ENCODE assay signal across 9 mouse cellular contexts in the genomic region with DNA sequence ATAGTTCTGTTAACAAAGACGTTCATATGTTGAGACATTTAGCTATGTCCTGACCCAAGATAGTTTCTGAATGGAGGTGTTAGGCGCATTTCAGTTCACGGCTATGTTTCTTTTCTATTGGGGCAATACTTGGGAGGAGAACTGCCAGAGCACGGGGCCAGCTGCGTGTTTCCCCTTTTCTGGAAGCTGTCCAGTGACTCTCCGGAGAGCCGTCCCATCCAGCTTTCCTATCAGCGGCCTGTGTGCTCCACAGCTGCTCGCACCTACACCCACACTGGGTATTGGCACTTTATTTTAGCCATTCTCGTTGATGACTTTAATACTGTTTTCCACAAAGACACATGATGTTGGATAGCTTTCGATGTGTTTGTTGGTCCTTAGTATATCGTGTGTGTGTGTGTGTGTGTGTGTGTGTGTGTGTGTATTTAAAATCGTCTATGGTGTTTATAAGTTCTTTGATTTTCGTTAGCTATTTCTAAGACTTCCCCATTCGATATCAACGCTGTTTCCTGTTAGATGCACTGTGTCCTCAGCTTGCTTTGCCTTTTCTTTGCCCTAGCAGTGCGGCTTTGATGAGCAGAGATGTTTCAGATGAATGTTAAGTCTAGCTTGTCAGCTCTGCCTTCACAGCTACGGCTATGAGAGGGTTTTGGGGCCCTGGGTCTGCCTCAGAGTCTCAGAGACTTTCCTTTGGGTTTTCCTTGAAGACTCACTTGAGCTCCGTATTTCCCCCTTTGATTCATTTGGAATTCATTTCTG. TPM values are rescaled to one million over a fixed set of nuclear protein-coding genes. Genes with fewer than 3 reads are reported as not detected.
DNase-seq lines count a peak whose midpoint lies in the region; ATAC-seq lines count a peak whose summit lies in the region.
"Had no signal": no experiment of that assay in that cellular context is flagged by ENCODE, and none has a peak within 500 bp of the region (broad histone marks: within the 10 kb centered on the region; RNA-seq: fewer than 3 reads in every experiment).

No protein-coding gene starts in this region.

- peak; percentile 52 for ATAC-seq in CD4-positive, CD25-positive, alpha-beta regulatory T cell, adult 4 months
- ATAC-seq in lung, embryonic 15.5 days (ENCODE audit: borderline replicate concordance, extremely low read depth, low FRiP score, low TSS enrichment), result no peak

- DNase-seq in adrenal gland, postnatal 10 days, result peak; percentile 56
- peak; percentile 57 to 77 for DNase-seq in heart, adult 9 months (ENCODE audit: low spot score in 2 of 2)
- DNase-seq in right cerebral cortex, adult 18-20 months, result no peak
- DNase-seq in kidney, adult 11 months, result no peak
- no peak for DNase-seq in thymus, postnatal 4 days
- no peak for DNase-seq in thymus, postnatal 10 days (ENCODE audit: low spot score in 2 of 2)
- DNase-seq: spleen, adult 18-20 months had no signal

- H3K27me3 ChIP-seq in lung, embryonic 15.5 days, result no peaks in the 10 kb centered on the region

- H3K4me3 ChIP-seq in lung, embryonic 15.5 days, result no peak overlapping the region

- 0 out of 2 replicates have a peak overlapping the region, but pooled peaks have one; percentile 37 for H3K27ac ChIP-seq in lung, embryonic 15.5 days

- H3K9me3 ChIP-seq in lung, embryonic 15.5 days, result no peaks in the 10 kb centered on the region

- H3K9ac ChIP-seq in lung, embryonic 15.5 days, result 0 out of 2 replicates have a peak overlapping the region, but pooled peaks have one; percentile 2

- peak overlapping the region; percentile 24; the same call in 1 of the 2 replicates for H3K4me2 ChIP-seq in lung, embryonic 15.5 days

- peaks cover 44% of the 10 kb centered on the region for H3K4me1 ChIP-seq in lung, embryonic 15.5 days

- 24% methylated on average over 19 of the region's 19 CpGs for WGBS in lung, embryonic 15.5 days

- no peaks in the 10 kb centered on the region for H3K36me3 ChIP-seq in lung, embryonic 15.5 days

RNA-seq across cellular contexts. Expression of gene Camk2d, which starts 34.2 kb away (rescaled TPM):
- 10 to 100 TPM; 62.2 to 75.6 TPM for polyA plus RNA-seq in CD4-positive, CD25-positive, alpha-beta regulatory T cell, adult 4 months (2017; shearing (Covaris generic))
- total RNA-seq in adrenal gland, postnatal 10 days (2021), result 10 to 100 TPM; 65.2 to 73.8 TPM
- 35.1 and 39.0 TPM in 2 replicates for polyA plus RNA-seq in lung, embryonic 15.5 days (2015; fragmentation: Nextera tagmentation; extraction: Ambion mirVana)

Comparison
In these comparisons a context has a peak if more than half of its experiments do, and no peak if none do; other contexts are left out.
1. DNase-seq: peak in adrenal gland, postnatal 10 days (single experiment) and heart, adult 9 months (2 of 2); none in right cerebral cortex, adult 18-20 months (single experiment), kidney, adult 11 months (single experiment), thymus, postnatal 4 days (single experiment) and thymus, postnatal 10 days (0 of 2).